Mouse (Mus musculus): ENCODE data around the gene Abca8a.

Gene Abca8a

DNA sequence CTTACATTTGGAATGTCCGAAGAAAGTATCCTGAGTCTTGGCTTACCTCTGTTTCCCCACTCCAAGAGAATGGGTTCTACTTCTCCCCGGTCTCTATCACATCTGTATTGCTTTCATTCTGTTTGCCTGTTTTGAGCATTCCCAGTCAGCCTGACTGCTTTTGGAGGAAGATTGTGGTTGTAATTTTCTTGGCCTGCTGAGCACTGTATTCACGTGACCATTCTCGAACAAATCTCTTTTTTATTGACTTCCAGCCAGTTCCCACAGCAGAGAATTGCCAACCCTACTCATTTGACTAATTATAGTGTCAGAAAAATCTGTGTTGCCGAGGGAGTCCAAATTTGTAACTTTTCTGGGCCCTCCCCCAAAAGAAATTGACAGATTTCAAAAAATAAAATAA lies at the start of gene Abca8a:
Abca8a (minus strand) TSS at position 121 of the 400 bp plus-strand sequence.
- DNase-seq, result peak; percentile 96

GRCm38 (mm10) chr11:110145421-110145820 lies 49.6 kb upstream of the Abca8a start:
- no peak for DNase-seq

DNA sequence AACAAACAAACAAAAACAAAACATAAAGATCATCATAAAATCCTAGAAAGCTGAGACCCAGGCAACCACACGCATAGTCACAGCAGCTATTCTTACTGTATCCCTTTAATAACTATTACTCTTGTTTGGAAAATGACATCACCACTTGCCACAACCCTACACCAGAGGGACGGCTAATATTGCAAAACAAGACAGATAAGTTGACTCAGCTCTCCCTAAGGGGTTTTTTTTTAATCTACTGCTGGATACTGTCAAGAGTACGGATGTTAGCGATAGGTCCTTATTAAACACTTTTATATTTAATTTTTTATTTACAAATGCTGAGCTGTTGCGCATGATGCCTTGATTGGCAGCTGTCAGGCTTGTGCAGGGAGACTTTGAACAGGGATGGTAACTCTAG lies 35.0 kb upstream of the Abca8a start:
- peak; percentile 90 for DNase-seq

DNA sequence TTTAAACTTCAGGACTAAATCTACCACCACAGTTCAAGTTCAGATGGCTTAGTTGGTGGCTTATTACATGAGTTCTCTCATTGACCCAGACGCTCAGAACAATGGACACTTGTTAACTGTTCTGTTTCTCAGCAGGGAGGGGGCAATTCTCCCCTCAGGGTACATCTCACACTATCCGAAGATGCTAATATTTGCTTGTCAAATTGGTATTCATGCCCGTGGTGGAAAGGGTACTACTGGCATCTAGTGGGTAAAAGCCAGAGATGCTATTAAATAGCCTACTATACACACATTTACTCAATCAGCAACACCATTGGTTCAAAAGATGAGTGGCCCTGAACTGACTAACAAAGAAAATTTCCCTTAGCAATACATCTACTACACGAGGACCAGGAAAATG lies 15.4 kb upstream of the Abca8a start:
- DNase-seq, result no peak

DNA sequence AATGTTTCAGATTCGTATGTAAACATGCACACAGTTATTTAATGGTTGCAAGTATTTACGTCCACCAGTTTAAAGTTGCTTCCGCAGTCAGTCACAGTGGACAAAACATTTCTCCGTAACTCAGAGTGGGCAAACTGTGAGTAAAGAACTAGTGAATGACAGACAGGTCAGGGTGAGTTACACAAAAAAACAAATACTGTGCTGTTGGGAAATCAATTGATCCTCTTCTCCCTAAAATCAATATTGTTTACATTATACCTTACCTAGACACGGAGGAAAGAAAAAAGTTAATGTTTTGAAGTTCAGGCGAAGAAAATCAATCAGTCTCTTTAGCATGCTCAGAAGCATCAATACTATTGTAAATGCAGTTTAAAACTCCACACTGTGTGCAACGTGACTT lies 5.7 kb upstream of the Abca8a start:
- DNase-seq, result no peak

- DNase-seq, result peak; percentile 96
These were observed 3.1 kb upstream of the Abca8a start for GRCm38 (mm10) chr11:110098901-110099300.

GRCm38 (mm10) chr11:110097465-110097864 lies 1.7 kb upstream of the Abca8a start:
- DNase-seq, result no peak

DNA sequence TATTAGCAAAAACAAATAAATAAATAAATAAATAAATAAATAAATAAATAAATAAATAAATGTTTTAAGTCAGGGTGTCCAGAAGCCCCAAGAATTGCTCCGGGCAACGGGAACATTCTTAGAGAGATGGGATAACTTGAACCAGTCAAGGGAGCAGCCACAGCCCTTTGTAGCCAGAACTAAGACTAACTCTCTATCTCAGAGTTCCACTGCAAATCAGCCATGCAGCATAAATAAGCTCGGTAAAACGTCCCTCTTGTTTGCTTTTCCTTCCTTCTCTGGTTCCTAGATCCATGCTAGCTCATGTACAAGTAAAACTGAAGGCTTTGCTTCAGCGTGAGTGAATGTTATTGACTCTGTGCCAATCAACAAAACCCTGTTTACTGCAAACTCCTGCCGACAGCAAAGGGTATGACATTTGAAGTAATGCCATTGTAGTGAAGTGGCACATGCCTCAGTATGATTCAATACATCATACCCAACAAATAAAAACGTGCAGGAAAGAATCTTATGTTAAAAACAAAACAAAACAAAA lies 865 bp downstream of the Abca8a start:
- DNase-seq, result no peak

- peak; percentile 89 for DNase-seq
These were observed 1.5 kb downstream of the Abca8a start for GRCm38 (mm10) chr11:110094236-110094635.

DNA sequence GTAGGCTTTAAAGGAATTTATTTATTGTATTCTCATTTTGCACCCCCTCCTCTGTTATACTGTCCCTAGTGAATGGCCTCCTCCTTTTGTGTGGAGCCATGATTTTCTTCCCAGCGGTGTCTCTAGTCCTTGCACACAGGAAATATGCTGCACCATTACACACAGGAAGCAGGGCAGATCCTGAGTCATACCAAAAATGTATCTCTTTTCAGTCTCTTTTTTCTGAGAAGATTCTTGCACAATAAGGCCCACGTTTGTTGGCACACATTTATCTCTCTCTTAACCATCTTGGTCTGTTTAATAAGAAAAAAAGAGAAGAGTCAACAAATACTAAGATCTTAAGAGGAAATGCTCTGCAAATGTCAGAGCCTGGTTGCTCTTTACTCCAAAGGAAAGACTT lies 4.5 kb downstream of the Abca8a start:
- DNase-seq, result peak; percentile 85

DNA sequence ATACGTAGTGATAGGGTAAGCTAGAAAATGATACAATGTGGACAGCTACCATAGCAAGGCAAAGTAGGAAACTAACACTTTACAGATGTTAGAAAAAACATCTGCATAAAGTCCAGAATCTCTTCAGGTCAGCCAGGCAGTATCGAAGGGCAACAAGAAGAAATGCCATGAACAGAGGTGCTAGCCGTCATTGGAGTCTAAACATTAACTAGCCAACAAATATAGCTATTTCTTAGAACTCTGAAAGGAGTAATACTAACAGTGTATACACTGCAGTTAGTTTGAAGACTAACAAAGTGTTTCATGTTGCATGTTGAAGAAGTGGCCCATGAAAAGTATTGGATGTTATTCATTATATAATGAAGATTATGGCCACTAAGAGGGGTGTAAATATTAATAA lies 23.6 kb downstream of the Abca8a start:
- DNase-seq, result no peak

GRCm38 (mm10) chr11:110061032-110061431 lies 34.7 kb downstream of the Abca8a start:
- peak; percentile 88 for DNase-seq

GRCm38 (mm10) chr11:110060127-110060526 lies 35.7 kb downstream of the Abca8a start:
- DNase-seq, result no peak

DNA sequence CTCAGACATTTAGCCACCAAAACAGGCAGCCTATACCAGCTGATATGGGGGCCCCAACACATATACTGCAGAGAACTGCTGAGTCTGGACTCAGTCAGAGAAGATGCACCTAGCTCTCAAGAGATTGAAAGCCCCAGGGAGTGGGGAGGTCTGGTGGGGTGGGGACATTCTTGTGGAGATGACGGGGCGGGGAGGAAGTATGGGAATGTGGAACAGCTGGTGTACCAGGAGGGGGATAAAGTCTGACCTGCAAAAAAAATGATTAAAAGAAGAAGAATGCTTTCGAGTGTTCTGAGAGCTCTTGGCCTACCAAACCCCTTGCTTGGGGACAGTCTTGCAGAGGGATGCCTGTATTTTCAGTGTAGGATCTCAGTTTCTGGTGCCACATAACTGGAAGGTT lies 42.1 kb downstream of the Abca8a start:
- no peak for DNase-seq

GRCm38 (mm10) chr11:110037795-110038194 lies 58.0 kb downstream of the Abca8a start:
- no peak for DNase-seq

DNA sequence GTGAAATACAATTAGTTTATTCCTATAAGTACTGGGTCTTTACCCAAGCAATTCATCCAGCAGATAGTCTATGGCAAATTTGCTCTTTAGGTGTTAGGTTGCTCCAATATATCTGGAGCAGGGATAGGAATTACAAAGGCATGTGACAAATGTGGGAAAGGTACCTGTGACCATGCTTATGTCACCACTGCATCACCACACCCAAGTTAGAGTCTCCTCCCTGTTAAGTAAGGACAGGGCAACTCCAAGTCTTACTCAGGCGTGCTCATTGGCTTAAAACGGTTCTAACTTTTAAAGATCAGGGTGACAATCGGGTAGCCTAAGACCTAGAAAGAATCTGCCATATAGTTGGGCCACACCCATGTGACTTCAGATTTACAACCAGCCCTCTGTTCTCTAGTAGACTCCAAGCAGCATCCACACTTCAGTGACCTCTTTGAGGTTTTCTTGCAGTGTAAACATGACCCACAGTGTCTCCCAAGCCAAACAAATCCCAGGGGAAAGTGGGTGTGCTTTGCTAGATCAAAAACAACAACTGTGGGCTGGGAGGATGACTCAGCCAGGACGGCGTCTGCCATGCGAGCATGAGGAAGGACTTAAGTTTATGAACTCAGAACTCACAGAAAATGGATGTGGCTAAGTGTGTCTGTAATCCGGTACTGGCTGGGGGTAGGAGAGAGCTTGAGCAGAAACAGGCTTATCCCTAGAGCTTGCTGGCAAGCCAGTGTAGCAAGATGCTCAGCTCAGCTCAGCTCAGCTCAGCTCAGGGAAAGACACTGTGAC lies 66.7 kb downstream of the Abca8a start:
- DNase-seq, result peak; percentile 97

- no peak for DNase-seq
These were observed 84.8 kb downstream of the Abca8a start for GRCm38 (mm10) chr11:110010836-110011546.

DNA sequence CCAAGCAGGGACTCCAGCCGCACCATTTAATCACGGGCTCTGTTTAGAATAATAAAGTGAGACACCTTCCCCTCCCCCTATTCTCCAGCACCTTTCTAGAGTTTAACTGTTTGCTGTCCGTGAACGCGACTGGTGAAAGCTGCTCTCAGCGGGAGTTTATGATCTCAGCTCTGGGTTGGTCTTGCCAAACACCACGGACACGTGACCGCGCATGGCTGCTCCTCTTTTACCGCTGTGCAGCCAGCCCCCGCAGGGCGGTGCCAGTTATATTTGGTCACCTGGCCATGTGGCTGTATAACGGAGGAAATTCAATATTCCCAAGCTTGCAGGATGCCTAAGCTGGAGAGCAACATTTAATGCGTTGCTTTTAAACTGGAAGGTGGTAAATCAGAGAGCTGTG lies 100.2 kb downstream of the Abca8a start, which contains the start of gene Abca8b:
Abca8b (minus strand) TSS at position 222 of the 400 bp plus-strand sequence.
- peak; percentile 99 for DNase-seq

DNA sequence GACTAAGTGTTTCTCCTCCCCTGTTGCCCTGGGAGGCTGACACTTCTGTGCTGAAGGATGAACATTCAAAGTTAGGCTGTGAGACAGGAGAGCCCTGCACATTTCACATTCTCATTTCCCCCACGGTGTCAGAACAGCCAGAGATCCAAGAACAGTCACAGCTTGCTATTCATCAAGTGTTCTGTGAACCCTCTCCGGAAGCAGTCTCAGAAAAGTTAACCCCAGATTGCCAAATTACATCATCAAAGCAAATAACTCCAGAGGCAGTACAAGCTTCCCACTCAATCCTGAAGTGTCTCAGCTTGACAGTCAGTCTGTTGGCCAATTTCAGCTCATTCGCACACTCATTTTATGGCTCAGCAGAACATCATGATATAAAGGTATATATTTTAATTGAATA lies 100.8 kb downstream of the Abca8a start:
- DNase-seq, result peak; percentile 95

DNA sequence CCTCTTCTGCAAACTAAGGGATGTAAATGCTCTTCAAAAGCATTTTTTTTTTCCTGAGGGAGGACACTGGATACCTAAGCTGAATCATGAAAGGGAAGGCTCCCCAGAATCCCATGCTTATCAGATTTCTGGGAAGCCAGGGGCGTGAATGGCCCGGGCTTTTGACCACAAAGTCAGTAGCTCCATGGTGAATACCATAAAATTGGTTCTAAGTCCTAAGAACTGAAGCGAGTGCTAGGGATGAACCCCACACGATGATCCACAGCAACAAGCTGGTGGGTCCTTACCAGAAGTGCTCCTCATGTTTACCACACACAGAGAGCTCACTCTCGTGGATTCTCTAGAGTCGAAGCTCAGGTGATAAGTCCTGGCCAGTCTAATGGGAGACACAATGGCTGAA lies 101.8 kb downstream of the Abca8a start:
- peak; percentile 57 for DNase-seq

DNA sequence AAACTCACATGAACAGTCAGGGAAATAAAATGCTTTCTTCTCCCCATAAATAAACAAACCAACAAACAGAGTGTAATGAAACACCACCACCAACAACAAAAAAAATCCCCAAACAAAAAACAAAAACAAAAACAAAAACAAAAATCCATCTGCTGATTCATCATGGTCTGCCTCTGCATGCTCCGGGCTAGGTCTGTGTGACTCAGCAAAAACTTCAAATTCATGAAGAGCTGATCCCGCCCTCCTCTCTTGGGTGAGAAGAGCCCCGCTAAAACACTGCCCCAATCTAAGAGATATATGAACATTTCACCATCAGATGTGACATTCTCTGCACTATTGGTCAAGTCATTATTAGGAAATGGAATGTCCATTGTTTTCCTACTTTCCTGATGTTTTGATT lies 104.5 kb downstream of the Abca8a start:
- DNase-seq, result peak; percentile 75

GRCm38 (mm10) chr11:109990256-109990655 lies 105.5 kb downstream of the Abca8a start:
- DNase-seq, result peak; percentile 69

GRCm38 (mm10) chr11:109988164-109988563 lies 107.6 kb downstream of the Abca8a start:
- no peak for DNase-seq
